Mouse (Mus musculus): ENCODE measurements around the gene Smap2. TPM values are rescaled to one million over a fixed set of nuclear protein-coding genes. Genes with fewer than 3 reads are reported as not detected.

Gene Smap2
- polyA plus RNA-seq, 1 experiment from 2014 or later, result 39.0 TPM

- no peak for DNase-seq (ENCODE audit: low spot score)
Measured at GRCm38 (mm10) chr4:120978221-120978620, 38.8 kb downstream of the Smap2 start.

GRCm38 (mm10) chr4:120975428-120975734 is 41.7 kb downstream of the Smap2 start:
- DNase-seq (ENCODE audit: low spot score), result peak; percentile 80

- peak; percentile 57 for DNase-seq (ENCODE audit: low spot score)
Measured at GRCm38 (mm10) chr4:120974711-120975427, 42.2 kb downstream of the Smap2 start.

GRCm38 (mm10) chr4:120971842-120972241 is 45.2 kb downstream of the Smap2 start:
- DNase-seq (ENCODE audit: low spot score), result no peak

- no peak for DNase-seq (ENCODE audit: low spot score)
Measured at GRCm38 (mm10) chr4:120969382-120970146, 47.5 kb downstream of the Smap2 start.

GRCm38 (mm10) chr4:120968486-120968885 is 48.6 kb downstream of the Smap2 start:
- no peak for DNase-seq (ENCODE audit: low spot score)

GRCm38 (mm10) chr4:120955586-120955985 is 61.5 kb downstream of the Smap2 start:
- DNase-seq (ENCODE audit: low spot score), result no peak

GRCm38 (mm10) chr4:120953667-120954066 is 63.4 kb downstream of the Smap2 start:
- DNase-seq (ENCODE audit: low spot score), result no peak

GRCm38 (mm10) chr4:120953038-120953437 is 64.0 kb downstream of the Smap2 start:
- no peak for DNase-seq (ENCODE audit: low spot score)

GRCm38 (mm10) chr4:120952163-120952562 is 64.9 kb downstream of the Smap2 start:
- peak; percentile 18 for DNase-seq (ENCODE audit: low spot score)

- DNase-seq (ENCODE audit: low spot score), result peak; percentile 94
Measured at GRCm38 (mm10) chr4:120951428-120951973, 65.5 kb downstream of the Smap2 start, which contains the start of gene Zfp69. Zfp69 (minus strand) TSS chr4:120951699.

GRCm38 (mm10) chr4:120950763-120951427 is 66.2 kb downstream of the Smap2 start:
- DNase-seq (ENCODE audit: low spot score), result peak; percentile 13

- no peak for DNase-seq (ENCODE audit: low spot score)
Measured at GRCm38 (mm10) chr4:120948938-120949337, 68.1 kb downstream of the Smap2 start.

- no peak for DNase-seq (ENCODE audit: low spot score)
Measured at GRCm38 (mm10) chr4:120935006-120935405, 82.0 kb downstream of the Smap2 start.

- DNase-seq (ENCODE audit: low spot score), result no peak
Measured at GRCm38 (mm10) chr4:120930736-120931135, 86.3 kb downstream of the Smap2 start.

GRCm38 (mm10) chr4:120928686-120929085 is 88.4 kb downstream of the Smap2 start:
- no peak for DNase-seq (ENCODE audit: low spot score)

GRCm38 (mm10) chr4:120925386-120925785 is 91.7 kb downstream of the Smap2 start:
- peak; percentile 58 for DNase-seq (ENCODE audit: low spot score)

GRCm38 (mm10) chr4:120924554-120925299 is 92.3 kb downstream of the Smap2 start, which contains the start of gene Exo5:
Exo5 (minus strand) TSS chr4:120925017.
- peak; percentile 92 for DNase-seq (ENCODE audit: low spot score)

- no peak for DNase-seq (ENCODE audit: low spot score)
Measured at GRCm38 (mm10) chr4:120921461-120921860, 95.6 kb downstream of the Smap2 start.

All from thymus, postnatal 0 days (tissue).